Mouse (Mus musculus) liver, embryonic 11.5 days (tissue): ENCODE measurements around the gene 2010003K11Rik. TPM values are rescaled to one million over a fixed set of nuclear protein-coding genes. Genes with fewer than 3 reads are reported as not detected.

Experiments used
- ATAC-seq: fragments of 200-750 bp; cut with Nextera tagmentation; replicated peaks from 2 replicates; pipeline ENCODE4 v1.8.0; 2017; ENCODE audit warnings: moderate number of reproducible peaks, mild to moderate bottlenecking, moderate TSS enrichment, moderate library complexity; ENCODE audit not compliant: low FRiP score
- DNase-seq: peaks from one replicate; pipeline ENCODE4 v3.0.0-alpha.2; 2017; ENCODE audit warnings: low spot score
- H3K27ac ChIP-seq: fragments of 300-500 bp; sonication (generic); 2 replicates; pipeline ENCODE4 v1.5.1; 2014; ENCODE audit warnings: mild to moderate bottlenecking, low read depth, low read length, control low read depth
- H3K27me3 ChIP-seq: fragments of 300-500 bp; sonication (generic); replicated peaks from 2 replicates; pipeline ENCODE4 v1.6.1; 2014; ENCODE audit warnings: low read length, mixed read lengths; ENCODE audit not compliant: control insufficient read depth, insufficient read depth
- H3K36me3 ChIP-seq: fragments of 300-500 bp; sonication (generic); 2 replicates; pipeline ENCODE4 v1.6.1; 2014; ENCODE audit warnings: mild to moderate bottlenecking, low read length, moderate library complexity, mixed read lengths; ENCODE audit not compliant: control insufficient read depth, insufficient read depth
- H3K4me1 ChIP-seq: fragments of 300-500 bp; sonication (generic); replicated peaks from 2 replicates; pipeline ENCODE4 v1.6.1; 2014; ENCODE audit warnings: low read length, mixed read lengths; ENCODE audit not compliant: control insufficient read depth, insufficient read depth
- H3K4me2 ChIP-seq: fragments of 300-500 bp; sonication (generic); 2 replicates; pipeline ENCODE4 v1.6.1; 2014; ENCODE audit warnings: mild to moderate bottlenecking, control low read depth, moderate library complexity
- H3K4me3 ChIP-seq: fragments of 300-500 bp; sonication (generic); 2 replicates; pipeline ENCODE4 v1.5.1; 2014; ENCODE audit warnings: low read depth, low read length, control low read depth
- H3K9ac ChIP-seq: fragments of 300-500 bp; sonication (generic); 2 replicates; pipeline ENCODE4 v1.6.1; 2014; ENCODE audit warnings: low read depth, low read length, control low read depth
- H3K9me3 ChIP-seq: fragments of 300-500 bp; sonication (generic); 2 replicates; pipeline ENCODE4 v1.6.1; 2016; ENCODE audit warnings: low read length, inconsistent platforms, mixed read lengths; ENCODE audit not compliant: control insufficient read depth
- WGBS: fragments of 180-500 bp; shearing (Covaris S2); extraction: QIAGEN DNeasy Blood & Tissue Kit; methylation state at CpG from one replicate; pipeline ENCODE4 v1.1.7; 2014; 5-methylcytosine and 5-hydroxymethylcytosine counted together
- polyA plus RNA-seq: library from polyadenylated mRNA; unstranded; fragments of >200 nt; fragmentation: Nextera tagmentation; extraction: Ambion mirVana; gene quantifications from 2 replicates; pipeline ENCODE4 v1.2.1, GENCODE M21; 2014

Gene 2010003K11Rik
- 0.14 TPM in 1 of 2 replicates, not detected in the other for polyA plus RNA-seq

DNA sequence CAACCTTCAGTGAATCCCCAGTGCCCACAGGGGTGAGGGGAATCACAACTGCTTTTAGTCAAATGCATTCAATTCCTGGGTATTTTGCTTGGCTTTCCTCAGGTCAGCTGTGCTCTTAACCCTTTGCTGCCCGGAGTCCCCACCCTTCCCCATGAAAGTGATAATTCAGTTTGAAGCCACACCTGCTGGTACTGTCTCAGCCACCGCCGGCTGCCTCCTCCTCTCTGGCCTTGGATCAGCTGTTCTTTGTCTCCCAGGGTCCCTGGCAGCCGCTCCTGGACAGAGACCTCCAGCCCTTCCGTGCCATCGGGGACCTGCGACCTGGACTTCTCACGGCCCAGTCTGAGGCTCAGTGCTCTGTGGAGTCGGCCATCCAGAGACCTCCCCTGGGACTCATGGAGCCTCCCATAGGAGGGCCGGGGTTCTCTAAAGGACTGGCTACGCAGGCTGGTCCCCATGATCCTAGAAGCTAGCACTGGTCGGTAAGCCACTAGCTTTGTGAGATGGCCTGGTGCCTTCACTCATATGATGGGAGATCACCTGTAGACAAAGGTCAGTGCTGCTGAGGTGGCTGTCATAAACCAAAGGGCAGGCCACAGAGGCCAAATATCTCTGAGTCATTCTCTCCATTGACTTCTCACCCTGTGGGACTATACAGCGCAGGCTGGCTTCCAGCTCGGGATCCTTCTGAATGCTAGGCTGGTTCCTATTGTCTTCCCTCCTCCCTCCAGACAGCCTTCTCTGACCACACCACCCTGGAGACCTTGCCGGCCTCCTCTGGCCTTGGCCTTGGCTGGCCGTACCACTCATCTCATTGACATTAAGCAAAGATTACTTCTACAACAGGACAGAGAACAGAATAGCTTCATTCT is at the start of gene 2010003K11Rik:
TSS of gene 2010003K11Rik (minus strand) at position 522 of the 872 bp plus-strand sequence.
- ATAC-seq (no peak), DNase-seq (no peak)
- H3K36me3 ChIP-seq, result no peaks in the 10 kb centered on the region
- H3K9me3 ChIP-seq, result no peaks in the 10 kb centered on the region
- peaks cover 11% of the 10 kb centered on the region; the same call in 1 of the 2 replicates for H3K4me1 ChIP-seq
- H3K9ac ChIP-seq, result no peak within 1 kb of the TSS; the same call in 1 of the 2 replicates
- no peak within 1 kb of the TSS for H3K27ac ChIP-seq
- no peak within 1 kb of the TSS for H3K4me3 ChIP-seq
- H3K4me2 ChIP-seq, result no peak within 1 kb of the TSS
- 61% methylated on average over 16 of the region's 16 CpGs for WGBS
- no peaks in the 10 kb centered on the region for H3K27me3 ChIP-seq

- no peak overlapping the region for H3K4me2 ChIP-seq
- 74% methylated on average over 6 of the region's 6 CpGs for WGBS
Observed at GRCm38 (mm10) chr19:4547801-4548200, 49.4 kb upstream of the 2010003K11Rik start.

DNA sequence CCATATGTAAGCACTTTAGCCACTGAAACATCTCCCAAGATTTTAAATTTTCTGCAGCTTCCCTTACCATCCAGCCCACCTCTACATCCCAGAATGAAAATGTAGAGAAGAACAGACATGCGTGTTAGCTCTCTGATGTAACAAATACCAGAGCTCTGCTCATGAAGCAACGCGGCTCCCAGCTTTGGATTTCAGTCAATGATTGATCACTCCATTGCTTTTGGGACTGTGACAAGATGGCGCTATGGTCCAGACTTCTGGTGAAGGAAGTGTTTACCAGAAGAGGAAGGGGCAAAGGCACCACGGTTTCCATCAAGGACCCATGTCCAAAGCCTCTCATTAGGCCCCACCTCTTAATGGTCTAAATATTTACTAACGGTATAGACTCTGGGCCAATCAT is 47.5 kb upstream of the 2010003K11Rik start:
- H3K4me3 ChIP-seq, result no peak overlapping the region
- H3K9ac ChIP-seq, result no peak overlapping the region
- ATAC-seq (no peak), DNase-seq (no peak)
- no peak overlapping the region for H3K27ac ChIP-seq
- H3K27me3 ChIP-seq, result no peaks in the 10 kb centered on the region
- 81% methylated on average over 6 of the region's 6 CpGs for WGBS
- no peak overlapping the region for H3K4me2 ChIP-seq
- H3K4me1 ChIP-seq, result no peaks in the 10 kb centered on the region
- no peaks in the 10 kb centered on the region for H3K9me3 ChIP-seq
- no peaks in the 10 kb centered on the region for H3K36me3 ChIP-seq

More at GRCm38 (mm10) chr19:4547801-4548200, 49.4 kb upstream of the 2010003K11Rik start:
- Histone ChIP-seq H3K27ac (no peak overlapping the region), H3K9me3 (no peaks in the 10 kb centered on the region), H3K36me3 (no peaks in the 10 kb centered on the region), H3K4me3 (no peak overlapping the region), H3K27me3 (no peaks in the 10 kb centered on the region), H3K4me1 (no peaks in the 10 kb centered on the region), H3K9ac (no peak overlapping the region)
- ATAC-seq, result no peak
- DNase-seq, result no peak

DNA sequence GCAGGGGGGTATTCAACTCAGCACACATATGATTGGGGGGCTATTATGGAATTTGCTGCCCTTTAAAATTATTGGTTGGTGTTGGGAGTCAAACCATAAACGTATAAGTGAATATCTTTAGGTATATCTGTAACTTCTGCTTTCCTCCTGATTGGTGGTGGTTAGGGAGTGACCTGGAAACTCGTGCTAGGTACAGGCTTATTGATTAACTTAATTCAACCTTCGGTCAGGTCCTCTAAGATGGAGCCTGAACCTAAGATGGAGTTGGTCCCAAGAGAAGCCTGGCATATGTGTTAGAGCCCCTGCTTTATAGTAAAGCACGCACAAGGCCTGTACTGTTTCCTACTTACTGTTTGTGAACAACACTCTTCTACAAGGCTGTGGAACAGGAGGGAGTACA is 46.7 kb upstream of the 2010003K11Rik start:
- H3K27ac ChIP-seq, result no peak overlapping the region
- 69% methylated on average over 4 of the region's 4 CpGs for WGBS
- H3K4me1 ChIP-seq, result no peaks in the 10 kb centered on the region
- no peaks in the 10 kb centered on the region for H3K27me3 ChIP-seq
- DNase-seq (no peak), ATAC-seq (no peak)
- H3K4me3 ChIP-seq, result no peak overlapping the region
- no peak overlapping the region for H3K9ac ChIP-seq
- no peaks in the 10 kb centered on the region for H3K9me3 ChIP-seq
- H3K4me2 ChIP-seq, result no peak overlapping the region
- no peaks in the 10 kb centered on the region for H3K36me3 ChIP-seq

DNA sequence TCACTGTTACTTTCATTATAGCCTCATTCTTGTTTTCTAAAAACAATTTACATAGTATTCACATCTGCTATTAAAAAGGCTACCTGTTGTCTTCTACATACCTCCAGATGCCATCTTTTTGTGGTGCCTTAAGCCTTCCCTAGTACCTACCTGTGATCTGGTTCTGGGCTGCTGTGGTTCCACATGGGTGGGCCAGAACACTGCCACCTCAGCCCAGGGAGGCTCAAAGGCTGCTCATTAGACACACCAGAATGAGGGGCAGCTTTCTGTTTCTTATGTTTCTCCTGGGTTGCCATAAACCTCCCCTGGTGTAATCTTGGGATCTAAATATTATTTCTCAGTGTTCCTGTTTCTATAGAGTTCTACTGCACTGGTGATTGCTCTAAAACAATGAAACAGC is 43.7 kb upstream of the 2010003K11Rik start:
- H3K4me2 ChIP-seq, result no peak overlapping the region
- H3K9ac ChIP-seq, result no peak overlapping the region
- H3K9me3 ChIP-seq, result no peaks in the 10 kb centered on the region
- no peak overlapping the region for H3K4me3 ChIP-seq
- H3K27me3 ChIP-seq, result no peaks in the 10 kb centered on the region
- H3K36me3 ChIP-seq, result no peaks in the 10 kb centered on the region
- H3K4me1 ChIP-seq, result no peaks in the 10 kb centered on the region
- H3K27ac ChIP-seq, result no peak overlapping the region
- no peak for ATAC-seq
- no peak for DNase-seq

DNA sequence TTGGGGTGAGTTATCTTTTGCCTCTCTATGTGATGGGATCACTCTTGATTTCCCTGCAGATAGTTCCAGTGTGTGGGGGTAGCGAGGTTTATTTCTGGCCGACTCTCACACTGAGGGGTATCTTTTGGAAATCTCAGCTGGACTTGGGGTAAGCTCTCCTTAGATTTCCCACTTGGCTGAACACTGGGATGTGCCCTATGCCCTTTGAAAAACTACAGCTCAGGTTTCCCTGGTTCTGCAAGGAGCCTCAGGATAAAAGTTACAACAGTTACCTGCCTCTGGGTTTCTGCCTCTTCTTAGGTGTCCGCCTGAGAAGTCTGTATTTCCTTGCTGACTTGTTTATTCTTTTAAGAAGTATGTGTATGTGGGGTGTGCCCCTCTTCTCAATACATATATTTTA is 42.6 kb upstream of the 2010003K11Rik start:
- no peak for ATAC-seq
- Histone ChIP-seq H3K27me3 (no peaks in the 10 kb centered on the region), H3K4me3 (no peak overlapping the region), H3K27ac (no peak overlapping the region), H3K9me3 (no peaks in the 10 kb centered on the region), H3K9ac (no peak overlapping the region), H3K36me3 (no peaks in the 10 kb centered on the region), H3K4me2 (no peak overlapping the region), H3K4me1 (no peaks in the 10 kb centered on the region)
- WGBS, result 83% methylated on average over 3 of the region's 3 CpGs
- DNase-seq, result no peak

DNA sequence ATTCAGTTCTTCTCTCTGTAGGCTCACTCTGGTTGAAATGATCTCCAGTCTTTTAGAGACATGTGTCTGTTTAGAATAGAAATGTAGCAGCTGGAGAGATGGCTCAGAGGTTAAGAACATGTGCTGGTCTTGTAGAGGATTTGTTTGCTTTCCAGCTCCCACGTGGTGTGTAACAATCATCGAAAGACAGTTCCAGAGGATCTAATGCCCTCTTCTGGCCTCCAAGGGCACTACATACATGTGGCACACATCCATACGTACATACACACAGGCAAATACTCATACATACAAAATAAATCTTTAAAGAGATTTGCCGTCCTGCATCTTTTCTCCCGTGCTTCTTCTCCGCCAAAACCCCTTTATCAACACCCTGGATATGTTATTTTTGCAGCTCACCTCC is 41.9 kb upstream of the 2010003K11Rik start:
- H3K9ac ChIP-seq, result no peak overlapping the region
- no peaks in the 10 kb centered on the region for H3K9me3 ChIP-seq
- H3K27me3 ChIP-seq, result no peaks in the 10 kb centered on the region
- no peak overlapping the region for H3K4me3 ChIP-seq
- no peak for DNase-seq
- H3K4me2 ChIP-seq, result no peak overlapping the region
- no peak overlapping the region for H3K27ac ChIP-seq
- 87% methylated on average over 6 of the region's 6 CpGs for WGBS
- ATAC-seq, result no peak
- H3K36me3 ChIP-seq, result no peaks in the 10 kb centered on the region
- H3K4me1 ChIP-seq, result no peaks in the 10 kb centered on the region

DNA sequence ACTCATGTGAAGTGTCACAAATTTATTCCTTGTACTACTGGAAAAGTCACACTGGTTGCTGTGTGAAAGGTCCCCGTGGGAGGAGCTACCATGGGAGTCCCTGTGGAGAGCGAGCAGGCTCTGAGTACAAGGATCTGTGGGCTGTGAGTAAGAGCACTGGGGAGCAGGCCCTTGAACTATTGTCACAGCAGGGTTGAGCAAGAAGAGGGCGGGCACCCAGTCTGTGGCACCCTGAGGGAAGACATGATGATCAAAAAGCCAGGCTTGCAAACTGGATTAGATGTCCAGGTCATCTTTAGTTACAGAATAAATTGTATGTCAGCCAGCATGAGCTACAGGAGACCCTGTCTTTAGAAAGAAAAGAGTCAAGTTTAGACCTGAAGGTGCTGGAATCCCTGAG is 38.2 kb upstream of the 2010003K11Rik start:
- no peak for DNase-seq
- Histone ChIP-seq H3K4me3 (no peak overlapping the region), H3K4me2 (no peak overlapping the region), H3K9ac (no peak overlapping the region), H3K4me1 (no peaks in the 10 kb centered on the region), H3K27me3 (no peaks in the 10 kb centered on the region), H3K27ac (no peak overlapping the region), H3K36me3 (no peaks in the 10 kb centered on the region), H3K9me3 (no peaks in the 10 kb centered on the region)
- ATAC-seq, result no peak
- 61% methylated on average over 3 of the region's 3 CpGs for WGBS

DNA sequence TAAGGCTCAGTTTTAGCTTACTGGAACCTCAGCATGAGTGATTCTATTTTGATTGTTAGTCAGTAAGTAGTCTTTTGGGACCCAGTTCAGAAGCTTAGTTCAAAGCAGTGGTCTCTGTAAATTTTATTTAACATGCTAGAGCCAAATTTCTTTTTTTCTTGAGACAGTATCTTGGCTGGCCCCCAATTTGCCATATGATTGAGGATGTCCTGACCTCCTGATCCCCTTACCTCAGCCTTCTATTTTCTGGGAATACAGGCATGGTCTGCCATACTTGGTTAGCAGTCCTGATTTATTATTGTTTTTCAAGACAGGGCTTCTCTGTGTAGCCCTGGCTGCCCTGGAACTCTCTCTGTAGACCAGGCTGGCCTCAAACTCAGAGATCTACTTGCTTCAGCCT is 37.5 kb upstream of the 2010003K11Rik start:
- Histone ChIP-seq H3K4me1 (no peaks in the 10 kb centered on the region), H3K27ac (no peak overlapping the region), H3K9me3 (no peaks in the 10 kb centered on the region), H3K36me3 (no peaks in the 10 kb centered on the region), H3K27me3 (no peaks in the 10 kb centered on the region), H3K9ac (no peak overlapping the region), H3K4me3 (no peak overlapping the region), H3K4me2 (no peak overlapping the region)
- no peak for ATAC-seq
- no peak for DNase-seq
